Mouse (Mus musculus): ENCODE data around the gene D630036H23Rik. TPM values are rescaled to one million over a fixed set of nuclear protein-coding genes. Genes with fewer than 3 reads are reported as not detected.

Gene D630036H23Rik
- 0.91 and 1.6 TPM in 2 replicates for polyA plus RNA-seq (2012; ENCODE audit: low replicate concordance)

GRCm38 (mm10) chr12:36381441-36382340, at the start of gene D630036H23Rik, which contains the start of gene Ispd:
Gene D630036H23Rik, minus strand, starts transcription at chr12:36382181.
Gene Ispd, plus strand, starts transcription at chr12:36381450.

Other genes with a start within 250 kb of the D630036H23Rik start
- gene Ankmy2, start 225.1 kb downstream of the D630036H23Rik start, polyA plus RNA-seq (2012; ENCODE audit: low replicate concordance): 1.0 and 2.4 TPM in 2 replicates
- gene Bzw2, start 224.1 kb downstream of the D630036H23Rik start, polyA plus RNA-seq (2012; ENCODE audit: low replicate concordance): 7.5 and 14.2 TPM in 2 replicates
- not detected in 2 replicates for gene Lrrc72, start 128.8 kb downstream of the D630036H23Rik start, polyA plus RNA-seq (2012; ENCODE audit: low replicate concordance)
- gene Sostdc1, start 68.0 kb downstream of the D630036H23Rik start, polyA plus RNA-seq (2012; ENCODE audit: low replicate concordance): not detected in 2 replicates
- gene Ispd, start 731 bp downstream of the D630036H23Rik start, polyA plus RNA-seq (2012; ENCODE audit: low replicate concordance): 0.28 and 1.4 TPM in 2 replicates

Measured in leukemia stem cell, adult 10-12 weeks (primary cell).